Mouse (Mus musculus) heart, adult 2 months (tissue): ENCODE measurements around the gene Rpl21. TPM values are rescaled to one million over a fixed set of nuclear protein-coding genes. Genes with fewer than 3 reads are reported as not detected.

Experiments used
- DNase-seq, 2 experiments: peaks; one replicate each; pipeline ENCODE4 v3.0.0; 2021
- H3K27ac ChIP-seq: fragments of 200-600 bp; 2 replicates; pipeline ENCODE4 v1.8.1; 2022
- H3K27me3 ChIP-seq: fragments of 200-500 bp; 2 replicates; pipeline ENCODE4 v1.6.1; 2012; ENCODE audit warnings: mild to moderate bottlenecking, low read length, inconsistent platforms, mixed read lengths; ENCODE audit not compliant: control insufficient read depth, insufficient read depth
- H3K36me3 ChIP-seq: fragments of 200-500 bp; 2 replicates; pipeline ENCODE4 v1.6.1; 2012; ENCODE audit warnings: low read length, inconsistent platforms; ENCODE audit not compliant: control insufficient read depth, insufficient read depth
- H3K4me1 ChIP-seq: fragments of 200-500 bp; 2 replicates; pipeline ENCODE4 v1.6.1; 2011; ENCODE audit warnings: low read length; ENCODE audit not compliant: control insufficient read depth, insufficient read depth
- H3K4me3 ChIP-seq: fragments of 200-600 bp; 2 replicates; pipeline ENCODE4 v1.8.1; 2022
- H3K79me2 ChIP-seq: fragments of 200-500 bp; replicated peaks from 2 replicates; pipeline ENCODE4 v1.6.1; 2012; ENCODE audit warnings: mild to moderate bottlenecking, inconsistent platforms, low read length, moderate library complexity, mixed read lengths; ENCODE audit not compliant: control insufficient read depth, insufficient read depth
- H3K9ac ChIP-seq: fragments of 200-500 bp; 2 replicates; pipeline ENCODE4 v1.6.1; 2012; ENCODE audit warnings: low read depth, mild to moderate bottlenecking, control low read depth, inconsistent platforms, low read length, mixed read lengths
- CTCF ChIP-seq: fragments of 200-600 bp; IDR thresholded peaks from 2 replicates; pipeline ENCODE4 v1.8.1; 2022; ENCODE audit warnings: antibody characterized with exemption, mild to moderate bottlenecking, moderate library complexity
- EP300 ChIP-seq: fragments of 200-500 bp; IDR thresholded peaks from 2 replicates; pipeline ENCODE4 v1.6.1; 2011; ENCODE audit warnings: low read depth, low read length, control low read depth; ENCODE audit not compliant: insufficient read depth
- POLR2A ChIP-seq: fragments of 200-500 bp; IDR thresholded peaks from 2 replicates; pipeline ENCODE4 v1.6.1; 2011; ENCODE audit warnings: mild to moderate bottlenecking, low read depth, low read length, control low read depth; ENCODE audit not compliant: insufficient read depth
- WGBS: fragments of 180-500 bp; shearing (Covaris S2); methylation state at CpG from one replicate; pipeline ENCODE4 v1.1.7; 2018; 5-methylcytosine and 5-hydroxymethylcytosine counted together
- intact Hi-C: fragments of 180-260 bp; cut with DNase I; formaldehyde crosslinking; loops from one replicate; pipeline ENCODE4 v1.15.1; 2025
- polyA plus RNA-seq: library from polyadenylated mRNA; depleted of rRNA; stranded (reverse); fragments of >200 nt; gene quantifications from 2 replicates; pipeline ENCODE4 v1.2.3, GENCODE M21; 2012
- total RNA-seq, 2 experiments: library from RNA; stranded (reverse); gene quantifications; 2 replicates each; pipeline ENCODE4 v1.2.3; 2021

Rpl21 gene
- total and polyA plus RNA-seq, 3 experiments = 44.4 to 143 (median 119) TPM

GRCm38 (mm10) chr5:146841301-146841700, 8.6 kb downstream of the Rpl21 start:
- intact Hi-C loops = loop anchor here (10.0 kb wide), 1 partner anchor 124 kb away; the partner anchor contains the start of gene Mtif3
- WGBS = 81% methylated on average over 5 of the region's 5 CpGs
- H3K36me3 ChIP-seq = peaks cover under 1% of the 10 kb centered on the region; the same call in 1 of the 2 replicates
- H3K27me3 ChIP-seq = no peaks in the 10 kb centered on the region
- no peak overlapping the region for H3K4me3 ChIP-seq
- no peak overlapping the region for H3K9ac ChIP-seq
- no peak for DNase-seq
- H3K27ac ChIP-seq = no peak overlapping the region
- peaks cover 5% of the 10 kb centered on the region for H3K4me1 ChIP-seq
- TF ChIP-seq POLR2A (no peak), CTCF (no peak), EP300 (no peak)
- H3K79me2 ChIP-seq = no peaks in the 10 kb centered on the region

DNA sequence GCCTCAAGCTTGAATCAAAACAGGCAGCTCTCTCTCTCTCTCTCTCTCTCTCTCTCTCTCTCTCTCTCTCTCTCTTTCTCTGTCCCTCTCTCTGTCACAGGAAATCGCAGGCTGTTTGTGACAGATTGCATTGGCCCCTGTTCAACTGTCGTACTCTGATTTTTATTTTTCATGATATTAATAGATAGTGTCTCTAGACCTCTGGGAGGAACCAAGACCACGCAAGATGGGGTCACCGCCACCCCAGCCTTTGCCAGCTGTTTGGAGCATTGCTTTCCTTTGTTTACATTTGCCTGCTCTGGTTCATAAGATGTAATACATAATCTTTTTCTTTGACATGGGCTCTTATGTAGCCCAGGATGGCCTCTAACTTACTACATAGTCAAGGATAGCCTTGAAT, 9.3 kb downstream of the Rpl21 start:
- no peaks in the 10 kb centered on the region for H3K27me3 ChIP-seq
- intact Hi-C loops = loop anchor here (10.0 kb wide), 1 partner anchor 123 kb away; the partner anchor contains the start of gene Mtif3
- H3K79me2 ChIP-seq = no peaks in the 10 kb centered on the region
- no peak for DNase-seq
- H3K4me1 ChIP-seq = peaks cover 5% of the 10 kb centered on the region
- no peak overlapping the region for H3K4me3 ChIP-seq
- TF ChIP-seq EP300 (no peak), CTCF (no peak), POLR2A (no peak)
- H3K27ac ChIP-seq = no peak overlapping the region
- 72% methylated on average over 4 of the region's 4 CpGs for WGBS
- no peak overlapping the region for H3K9ac ChIP-seq
- H3K36me3 ChIP-seq = no peaks in the 10 kb centered on the region; the same call in 1 of the 2 replicates

DNA sequence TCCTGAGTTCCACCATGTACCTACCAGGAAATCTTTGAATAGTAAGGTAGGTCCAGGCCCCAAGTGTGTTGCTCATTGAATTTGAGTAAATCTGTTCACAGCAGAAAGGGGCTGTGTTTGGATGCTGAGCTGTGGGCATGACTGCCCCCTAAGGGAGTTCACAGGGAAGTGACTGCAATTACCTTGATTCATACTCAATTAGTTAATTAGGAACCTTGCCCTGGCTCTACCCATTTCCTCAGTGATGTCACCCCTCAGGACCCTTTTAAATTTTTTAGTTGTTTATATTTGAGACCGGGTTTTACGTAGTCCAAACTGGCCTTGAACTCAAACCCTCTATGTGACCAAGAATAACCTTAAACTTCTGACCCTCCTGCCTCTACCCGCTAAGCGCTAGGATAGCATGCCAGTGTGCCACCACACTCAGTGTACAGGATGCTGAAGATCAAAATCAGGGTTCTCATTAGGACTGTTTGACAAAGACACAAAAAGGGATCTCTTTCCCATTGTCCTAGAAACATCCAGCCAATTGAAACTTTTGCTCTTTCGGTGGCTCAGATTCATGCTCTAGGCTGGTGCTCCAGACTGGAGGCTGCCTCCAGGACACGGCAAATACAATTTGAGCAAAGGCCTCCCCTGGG, 11.7 kb downstream of the Rpl21 start:
- H3K36me3 ChIP-seq = no peaks in the 10 kb centered on the region
- peak overlapping the region; percentile 58 for H3K4me3 ChIP-seq
- peaks cover 5% of the 10 kb centered on the region for H3K4me1 ChIP-seq
- peak overlapping the region; percentile 65 for H3K27ac ChIP-seq
- WGBS = 24% methylated on average over 6 of the region's 6 CpGs
- peak overlapping the region; percentile 49 for H3K9ac ChIP-seq
- intact Hi-C loops = loop anchor here (2.0 to 10.0 kb wide), 2 partner anchors 120 to 138 kb away; partner anchors contain the start of gene Mtif3
- TF ChIP-seq CTCF (peak; percentile 60), EP300 (no peak)
- no peak for DNase-seq
- no peaks in the 10 kb centered on the region for H3K79me2 ChIP-seq
- H3K27me3 ChIP-seq = no peaks in the 10 kb centered on the region

DNA sequence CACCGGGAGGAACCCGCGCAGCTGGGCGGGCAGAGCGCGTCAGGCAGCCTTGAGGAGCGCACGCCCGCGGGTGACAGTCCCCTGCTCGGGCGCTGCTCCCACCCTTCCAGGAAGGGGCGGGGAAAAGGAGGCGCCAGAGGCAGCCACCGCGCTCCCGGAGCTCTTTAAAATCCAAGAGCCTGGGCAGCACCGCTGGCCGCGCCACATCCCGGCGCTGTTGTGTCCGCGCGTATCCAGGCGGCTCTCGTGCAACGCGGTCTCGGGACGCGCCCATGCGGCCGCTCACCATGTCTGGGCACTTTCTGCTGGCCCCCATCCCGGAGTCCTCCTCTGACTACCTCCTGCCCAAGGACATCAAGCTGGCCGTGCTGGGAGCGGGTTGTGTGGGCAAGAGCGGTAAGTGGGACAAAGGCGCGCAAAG, 12.3 kb downstream of the Rpl21 start, which contains the start of gene Rasl11a:
Gene Rasl11a, plus strand, starts transcription at position 127 of the 421 bp plus-strand sequence.
- under 1% methylated on average over 40 of the region's 40 CpGs for WGBS

DNA sequence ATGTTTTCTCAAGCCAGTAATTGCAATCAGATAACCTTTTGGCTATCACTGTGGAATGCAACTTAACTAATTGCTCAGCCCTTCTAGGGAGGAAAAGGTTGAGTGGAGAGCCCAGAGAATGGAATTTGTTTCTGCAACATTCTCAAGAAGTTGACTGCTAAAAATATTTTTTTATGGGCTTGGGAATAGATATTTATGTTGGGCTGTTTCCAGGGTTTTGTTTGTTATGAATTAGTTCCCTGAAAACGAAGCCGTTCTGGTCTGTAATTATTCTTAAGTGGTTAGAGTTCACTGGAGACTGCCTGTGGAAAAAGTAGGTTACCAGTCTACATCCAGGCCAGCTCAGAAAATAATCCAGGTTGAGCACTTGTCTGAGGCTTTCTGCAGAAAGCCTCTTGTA, 13.8 kb downstream of the Rpl21 start:
- intact Hi-C loops = loop anchor here (2.0 to 10.0 kb wide), 3 partner anchors 20 to 118 kb away; partner anchors contain the start of gene Mtif3
- peak overlapping the region; percentile 12; the same call in 1 of the 2 replicates for H3K4me3 ChIP-seq
- WGBS = 31% methylated on average over 2 of the region's 2 CpGs

More for the DNA sequence above, 12.3 kb downstream of the Rpl21 start, which contains the start of gene Rasl11a:
- Histone ChIP-seq H3K27me3 (no peaks in the 10 kb centered on the region), H3K36me3 (no peaks in the 10 kb centered on the region), H3K79me2 (no peaks in the 10 kb centered on the region), H3K27ac (peak within 1 kb of the TSS; percentile 75), H3K9ac (peak within 1 kb of the TSS; percentile 67), H3K4me3 (peak within 1 kb of the TSS; percentile 58), H3K4me1 (peaks cover 5% of the 10 kb centered on the region)
- 0 out of 2 replicates have a peak, but pooled peaks have one; percentile 17 for TF ChIP-seq EP300
- TF ChIP-seq CTCF = peak; percentile 62
- peak; percentile 82 for TF ChIP-seq POLR2A
- intact Hi-C loops = loop anchor here (1.0 to 10.0 kb wide), 4 partner anchors 12 to 138 kb away; partner anchors contain the start of gene Mtif3
- DNase-seq = peak; percentile 92 to 93

More for the DNA sequence above, 13.8 kb downstream of the Rpl21 start:
- H3K27ac ChIP-seq = peak overlapping the region; percentile 75
- H3K9ac ChIP-seq = no peak overlapping the region
- TF ChIP-seq CTCF = no peak
- TF ChIP-seq EP300 = no peak
- TF ChIP-seq POLR2A = no peak
- H3K36me3 ChIP-seq = no peaks in the 10 kb centered on the region
- no peak for DNase-seq
- no peaks in the 10 kb centered on the region for H3K27me3 ChIP-seq
- H3K4me1 ChIP-seq = peaks cover 5% of the 10 kb centered on the region
- H3K79me2 ChIP-seq = no peaks in the 10 kb centered on the region
